Mouse (Mus musculus): ENCODE measurements around the gene Adarb1. TPM values are rescaled to one million over a fixed set of nuclear protein-coding genes. Genes with fewer than 3 reads are reported as not detected.

The Adarb1 gene
- polyA plus RNA-seq, 1 experiment, result 4.5 TPM

GRCm38 (mm10) chr10:77255676-77256075, 162.4 kb downstream of the Adarb1 start:
- Histone ChIP-seq H3K4me2 (ENCODE audit: low read depth) (no peak overlapping the region), H3K36me3 (ENCODE audit: control insufficient read depth, insufficient read depth) (no peaks in the 10 kb centered on the region), H3K27me3 (ENCODE audit: control insufficient read depth, insufficient read depth, insufficient read length) (no peaks in the 10 kb centered on the region), H3ac (ENCODE audit: control insufficient read depth, insufficient read length) (no peak overlapping the region), H3K79me2 (ENCODE audit: control insufficient read depth, insufficient read depth) (peaks cover 23% of the 10 kb centered on the region), H3K4me3 (no peak overlapping the region)
- TF ChIP-seq POLR2AphosphoS2 (IDR thresholded peaks at IDR 0.05; ENCODE audit: insufficient read length, low read depth) (no peak), SRF (IDR thresholded peaks at IDR 0.05; ENCODE audit: control insufficient read depth, insufficient read length, low read depth) (no peak), MYOG (IDR thresholded peaks at IDR 0.05; ENCODE audit: control insufficient read depth in 1 of 3, insufficient read depth in 1 of 3, insufficient read length in 2 of 3, low read depth in 2 of 3) (no peak), MAX (IDR thresholded peaks at IDR 0.05; ENCODE audit: low read depth) (no peak)

DNA sequence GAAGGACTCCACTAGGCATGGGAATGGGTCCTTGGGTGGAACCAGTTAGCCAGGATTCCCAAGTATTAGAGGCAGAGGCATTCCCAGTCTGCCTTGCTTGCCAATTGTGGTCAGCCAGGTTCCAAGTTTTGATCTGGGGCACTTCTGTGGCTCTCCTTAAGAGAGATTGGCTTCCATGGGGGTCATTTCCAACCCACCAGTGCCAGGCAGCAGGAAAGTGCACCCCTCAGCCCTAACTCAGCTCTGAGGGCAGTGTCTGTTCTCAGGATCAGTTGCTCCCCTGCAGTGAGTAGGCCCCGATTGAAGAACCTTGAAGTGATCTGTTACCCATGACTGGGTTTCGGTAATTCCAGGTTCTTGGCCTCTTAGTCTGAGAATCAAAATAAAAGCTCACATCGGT, 162.8 kb downstream of the Adarb1 start:
- H3ac ChIP-seq (ENCODE audit: control insufficient read depth, insufficient read length), result no peak overlapping the region
- TF ChIP-seq SRF (IDR thresholded peaks at IDR 0.05; ENCODE audit: control insufficient read depth, insufficient read length, low read depth), result no peak
- TF ChIP-seq USF1 (IDR thresholded peaks at IDR 0.05; ENCODE audit: low read depth), result no peak
- TF ChIP-seq TCF12 (IDR thresholded peaks at IDR 0.05; ENCODE audit: insufficient read depth, poor library complexity, severe bottlenecking), result no peak
- no peaks in the 10 kb centered on the region for H3K36me3 ChIP-seq (ENCODE audit: control insufficient read depth, insufficient read depth)
- H3K27me3 ChIP-seq (ENCODE audit: control insufficient read depth, insufficient read depth, insufficient read length), result no peaks in the 10 kb centered on the region
- no peak overlapping the region for H3K4me3 ChIP-seq
- H3K4me2 ChIP-seq (ENCODE audit: low read depth), result no peak overlapping the region
- peaks cover 23% of the 10 kb centered on the region for H3K79me2 ChIP-seq (ENCODE audit: control insufficient read depth, insufficient read depth)

DNA sequence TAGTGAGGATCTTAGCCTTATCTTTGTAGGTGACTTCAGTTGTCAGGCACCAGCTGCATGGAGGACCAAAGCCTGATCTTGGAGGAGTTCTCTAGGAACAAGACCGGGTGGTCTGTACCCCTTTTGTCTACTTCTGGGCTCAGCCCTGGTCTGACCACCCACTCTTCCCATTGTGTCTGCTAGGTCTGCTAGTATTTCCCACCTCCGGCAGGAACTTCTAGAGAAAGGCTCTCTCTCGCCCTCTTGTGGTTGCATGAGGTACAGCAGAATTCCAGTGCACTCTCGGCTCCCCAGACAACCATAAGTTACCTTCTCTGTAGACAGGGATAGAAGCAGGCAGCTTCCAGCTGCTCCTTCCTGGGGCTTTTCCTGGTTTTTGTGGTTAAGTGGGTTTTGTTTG, 165.3 kb downstream of the Adarb1 start:
- Histone ChIP-seq H3K79me2 (ENCODE audit: control insufficient read depth, insufficient read depth) (peaks cover 24% of the 10 kb centered on the region), H3K4me2 (ENCODE audit: low read depth) (peak overlapping the region; percentile 95), H3K4me3 (peak overlapping the region; percentile 61), H3ac (ENCODE audit: control insufficient read depth, insufficient read length) (no peak overlapping the region), H3K27me3 (ENCODE audit: control insufficient read depth, insufficient read depth, insufficient read length) (no peaks in the 10 kb centered on the region), H3K36me3 (ENCODE audit: control insufficient read depth, insufficient read depth) (no peaks in the 10 kb centered on the region)
- TF ChIP-seq SRF (IDR thresholded peaks at IDR 0.05; ENCODE audit: control insufficient read depth, insufficient read length, low read depth) (no peak), MYOG (IDR thresholded peaks at IDR 0.05; ENCODE audit: control insufficient read depth in 1 of 3, insufficient read depth in 1 of 3, insufficient read length in 2 of 3, low read depth in 2 of 3) (no peak), POLR2A (IDR thresholded peaks at IDR 0.05; ENCODE audit: insufficient read length, low read depth) (no peak), POLR2AphosphoS2 (IDR thresholded peaks at IDR 0.05; ENCODE audit: insufficient read length, low read depth) (no peak), USF1 (IDR thresholded peaks at IDR 0.05; ENCODE audit: low read depth) (no peak), REST (IDR thresholded peaks at IDR 0.05; ENCODE audit: insufficient read depth, insufficient read length) (no peak), MAX (IDR thresholded peaks at IDR 0.05; ENCODE audit: low read depth) (no peak), E2F4 (IDR thresholded peaks at IDR 0.05; ENCODE audit: insufficient read depth) (no peak), TCF3 (IDR thresholded peaks at IDR 0.05; ENCODE audit: insufficient read length, low read depth) (no peak), MYOD1 (IDR thresholded peaks at IDR 0.05; ENCODE audit: control insufficient read depth in 1 of 3, insufficient read length in 2 of 3, low read depth in 2 of 3) (no peak), TCF12 (IDR thresholded peaks at IDR 0.05; ENCODE audit: insufficient read depth, poor library complexity, severe bottlenecking) (no peak), CEBPB (IDR thresholded peaks at IDR 0.05; ENCODE audit: insufficient read depth, poor library complexity, severe bottlenecking) (no peak)

- no peak overlapping the region for H3ac ChIP-seq (ENCODE audit: control insufficient read depth, insufficient read length)
- H3K79me2 ChIP-seq (ENCODE audit: control insufficient read depth, insufficient read depth), result peaks cover 24% of the 10 kb centered on the region
- no peaks in the 10 kb centered on the region for H3K36me3 ChIP-seq (ENCODE audit: control insufficient read depth, insufficient read depth)
- no peaks in the 10 kb centered on the region for H3K27me3 ChIP-seq (ENCODE audit: control insufficient read depth, insufficient read depth, insufficient read length)
- TF ChIP-seq E2F4 (IDR thresholded peaks at IDR 0.05; ENCODE audit: insufficient read depth), result no peak
- no peak for TF ChIP-seq POLR2AphosphoS2 (IDR thresholded peaks at IDR 0.05; ENCODE audit: insufficient read length, low read depth)
- peak in 2 of 3 experiments; percentile 3 to 51 for TF ChIP-seq MYOD1 (IDR thresholded peaks at IDR 0.05; ENCODE audit: control insufficient read depth in 1 of 3, insufficient read length in 2 of 3, low read depth in 2 of 3)
- TF ChIP-seq SRF (IDR thresholded peaks at IDR 0.05; ENCODE audit: control insufficient read depth, insufficient read length, low read depth), result peak; percentile 9
- peak; percentile 4 for TF ChIP-seq TCF3 (IDR thresholded peaks at IDR 0.05; ENCODE audit: insufficient read length, low read depth)
- no peak for TF ChIP-seq REST (IDR thresholded peaks at IDR 0.05; ENCODE audit: insufficient read depth, insufficient read length)
- no peak for TF ChIP-seq MAX (IDR thresholded peaks at IDR 0.05; ENCODE audit: low read depth)
- peak; percentile 49 for TF ChIP-seq TCF12 (IDR thresholded peaks at IDR 0.05; ENCODE audit: insufficient read depth, poor library complexity, severe bottlenecking)
- peak in 1 of 3 experiments; percentile 39 for TF ChIP-seq MYOG (IDR thresholded peaks at IDR 0.05; ENCODE audit: control insufficient read depth in 1 of 3, insufficient read depth in 1 of 3, insufficient read length in 2 of 3, low read depth in 2 of 3)
- TF ChIP-seq USF1 (IDR thresholded peaks at IDR 0.05; ENCODE audit: low read depth), result peak; percentile 69
- no peak for TF ChIP-seq CEBPB (IDR thresholded peaks at IDR 0.05; ENCODE audit: insufficient read depth, poor library complexity, severe bottlenecking)
- TF ChIP-seq POLR2A (IDR thresholded peaks at IDR 0.05; ENCODE audit: insufficient read length, low read depth), result peak; percentile 61
- H3K4me2 ChIP-seq (ENCODE audit: low read depth), result peak overlapping the region; percentile 95
- H3K4me3 ChIP-seq, result peak overlapping the region; percentile 61
These were observed 166.1 kb downstream of the Adarb1 start for GRCm38 (mm10) chr10:77251784-77252539.

DNA sequence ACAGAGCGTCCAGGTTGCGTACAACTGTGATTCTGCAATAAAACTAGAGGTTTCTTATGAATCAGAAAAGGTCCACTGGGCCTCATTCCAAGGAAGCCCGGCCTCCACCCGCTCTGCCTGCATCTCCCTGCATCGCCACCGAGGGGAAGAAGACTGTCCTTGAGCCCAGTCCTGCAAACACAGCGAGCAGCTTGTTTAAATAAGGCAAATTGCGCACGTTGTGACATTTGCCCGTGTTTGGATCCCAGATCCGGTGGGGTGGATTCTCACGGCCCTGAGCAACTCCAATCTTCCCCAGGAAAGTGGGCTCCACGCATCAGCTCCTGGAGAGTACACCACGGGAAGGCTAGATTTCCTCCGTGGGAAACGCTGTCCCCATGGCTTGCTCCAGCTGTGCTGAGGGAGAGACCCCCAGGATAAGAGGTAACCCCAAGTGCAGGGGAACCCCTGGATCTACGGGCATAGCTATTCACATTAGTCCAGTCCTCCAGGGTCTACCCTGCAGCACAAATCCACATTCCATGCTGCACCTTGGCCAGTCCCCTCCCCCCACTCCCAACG, 166.8 kb downstream of the Adarb1 start:
- Histone ChIP-seq H3K36me3 (ENCODE audit: control insufficient read depth, insufficient read depth) (no peaks in the 10 kb centered on the region), H3K79me2 (ENCODE audit: control insufficient read depth, insufficient read depth) (peaks cover 24% of the 10 kb centered on the region), H3K4me3 (peak overlapping the region; percentile 61), H3K27me3 (ENCODE audit: control insufficient read depth, insufficient read depth, insufficient read length) (no peaks in the 10 kb centered on the region), H3ac (ENCODE audit: control insufficient read depth, insufficient read length) (no peak overlapping the region), H3K4me2 (ENCODE audit: low read depth) (peak overlapping the region; percentile 95)
- TF ChIP-seq POLR2AphosphoS2 (IDR thresholded peaks at IDR 0.05; ENCODE audit: insufficient read length, low read depth), result peak; percentile 37
- no peak for TF ChIP-seq MYOG (IDR thresholded peaks at IDR 0.05; ENCODE audit: control insufficient read depth in 1 of 3, insufficient read depth in 1 of 3, insufficient read length in 2 of 3, low read depth in 2 of 3)
- no peak for TF ChIP-seq MYOD1 (IDR thresholded peaks at IDR 0.05; ENCODE audit: control insufficient read depth in 1 of 3, insufficient read length in 2 of 3, low read depth in 2 of 3)
- TF ChIP-seq TCF12 (IDR thresholded peaks at IDR 0.05; ENCODE audit: insufficient read depth, poor library complexity, severe bottlenecking), result no peak
- TF ChIP-seq POLR2A (IDR thresholded peaks at IDR 0.05; ENCODE audit: insufficient read length, low read depth), result no peak
- no peak for TF ChIP-seq MAX (IDR thresholded peaks at IDR 0.05; ENCODE audit: low read depth)
- TF ChIP-seq REST (IDR thresholded peaks at IDR 0.05; ENCODE audit: insufficient read depth, insufficient read length), result no peak
- no peak for TF ChIP-seq CEBPB (IDR thresholded peaks at IDR 0.05; ENCODE audit: insufficient read depth, poor library complexity, severe bottlenecking)

Data from myocyte (in vitro differentiated cells).